Mouse (Mus musculus) intestine, embryonic 14.5 days (tissue): Measurements from ENCODE around the gene Fam102b. TPM values are rescaled to one million over a fixed set of nuclear protein-coding genes. Genes with fewer than 3 reads are reported as not detected.

ENCODE experiments used
- ATAC-seq: fragments of 200-750 bp; cut with Nextera tagmentation; replicated peaks from 2 replicates; pipeline ENCODE4 v1.8.0; 2017; ENCODE audit warnings: low read depth, moderate number of reproducible peaks, moderate TSS enrichment, moderate library complexity; ENCODE audit not compliant: low FRiP score, low TSS enrichment
- DNase-seq: peaks from one replicate; pipeline ENCODE4 v3.0.0-alpha.2; 2018; ENCODE audit warnings: low spot score
- H3K27ac ChIP-seq: fragments of 300-500 bp; sonication (generic); 2 replicates; pipeline ENCODE4 v1.5.1; 2014; ENCODE audit warnings: low read depth, mild to moderate bottlenecking, control low read depth
- H3K27me3 ChIP-seq: fragments of 300-500 bp; sonication (generic); replicated peaks from 2 replicates; pipeline ENCODE4 v1.6.1; 2014; ENCODE audit warnings: low read length, control low read depth; ENCODE audit not compliant: control insufficient read depth, insufficient read depth
- H3K36me3 ChIP-seq: fragments of 300-500 bp; sonication (generic); 2 replicates; pipeline ENCODE4 v1.6.1; 2014; ENCODE audit warnings: low read length, control low read depth; ENCODE audit not compliant: control insufficient read depth, insufficient read depth
- H3K4me1 ChIP-seq: fragments of 300-500 bp; sonication (generic); replicated peaks from 2 replicates; pipeline ENCODE4 v1.6.1; 2014; ENCODE audit warnings: low read length, control low read depth, mixed read lengths; ENCODE audit not compliant: control insufficient read depth, insufficient read depth
- H3K4me2 ChIP-seq: fragments of 300-500 bp; sonication (generic); 2 replicates; pipeline ENCODE4 v1.6.1; 2014; ENCODE audit warnings: low read length
- H3K4me3 ChIP-seq: fragments of 300-500 bp; sonication (generic); 2 replicates; pipeline ENCODE4 v1.5.1; 2014; ENCODE audit warnings: low read depth, low read length, control low read depth, mixed read lengths
- H3K9ac ChIP-seq: fragments of 300-500 bp; sonication (generic); 2 replicates; pipeline ENCODE4 v1.6.1; 2014; ENCODE audit warnings: mild to moderate bottlenecking, low read length
- H3K9me3 ChIP-seq: fragments of 300-500 bp; sonication (generic); 2 replicates; pipeline ENCODE4 v1.6.1; 2016; ENCODE audit warnings: low read length, control low read depth; ENCODE audit not compliant: control insufficient read depth
- WGBS: fragments of 180-500 bp; shearing (Covaris S2); extraction: QIAGEN DNeasy Blood & Tissue Kit; methylation state at CpG from one replicate; pipeline ENCODE4 v1.1.7; 2014; 5-methylcytosine and 5-hydroxymethylcytosine counted together
- polyA plus RNA-seq: library from polyadenylated mRNA; unstranded; fragments of >200 nt; fragmentation: Nextera tagmentation; extraction: Ambion mirVana; gene quantifications from 2 replicates; pipeline ENCODE4 v1.2.1, GENCODE M21; 2014

Fam102b gene
- polyA plus RNA-seq, 1 experiment from 2014 or later = 10.3 TPM

DNA sequence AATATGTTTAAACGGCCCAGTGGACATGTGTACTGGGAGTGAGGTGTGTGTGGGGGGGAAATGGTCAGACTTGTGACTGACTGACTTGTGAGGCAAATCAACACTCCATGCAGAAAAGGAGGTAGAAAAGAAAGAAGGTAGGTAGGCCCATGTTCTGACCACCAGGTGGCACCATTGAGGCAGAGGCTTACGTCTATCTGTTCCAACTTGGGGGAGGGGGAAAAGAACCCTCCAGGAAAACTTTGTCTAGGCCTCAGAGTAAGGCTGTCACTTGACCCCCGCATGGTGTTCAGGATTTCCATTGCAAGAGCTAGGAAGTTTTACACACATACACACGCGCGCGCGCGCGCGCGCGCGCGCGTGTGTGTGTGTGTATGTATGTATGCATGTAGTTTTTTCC lies 1.8 kb downstream of the Fam102b start:
- 19% methylated on average over 16 of the region's 16 CpGs for whole genome bisulfite sequencing

GRCm38 (mm10) chr3:109023066-109023465 lies 4.3 kb downstream of the Fam102b start:
- ATAC-seq (no peak), DNase-seq (no peak)
- H3K9ac ChIP-seq = no peak overlapping the region
- no peaks in the 10 kb centered on the region for H3K36me3 ChIP-seq
- H3K4me2 ChIP-seq = no peak overlapping the region
- no peaks in the 10 kb centered on the region for H3K27me3 ChIP-seq
- H3K4me1 ChIP-seq = peaks cover 8% of the 10 kb centered on the region; the same call in 1 of the 2 replicates
- H3K4me3 ChIP-seq = no peak overlapping the region
- no peak overlapping the region for H3K27ac ChIP-seq
- no peaks in the 10 kb centered on the region for H3K9me3 ChIP-seq
- WGBS = 73% methylated on average over 8 of the region's 8 CpGs

More for the DNA sequence above, 1.8 kb downstream of the Fam102b start:
- H3K4me2 ChIP-seq = peak overlapping the region; percentile 69
- H3K9ac ChIP-seq = no peak overlapping the region; the same call in 1 of the 2 replicates
- no peaks in the 10 kb centered on the region for H3K9me3 ChIP-seq
- DNase-seq (peak; percentile 87), ATAC-seq (peak; percentile 44; the same call in 1 of the 2 replicates)
- no peaks in the 10 kb centered on the region for H3K27me3 ChIP-seq
- H3K36me3 ChIP-seq = no peaks in the 10 kb centered on the region
- H3K4me1 ChIP-seq = peaks cover 14% of the 10 kb centered on the region
- no peak overlapping the region for H3K27ac ChIP-seq
- H3K4me3 ChIP-seq = peak overlapping the region; percentile 79

- no peak overlapping the region for H3K27ac ChIP-seq
- H3K4me2 ChIP-seq = no peak overlapping the region
- ATAC-seq = no peak
- H3K9ac ChIP-seq = no peak overlapping the region
- no peaks in the 10 kb centered on the region for H3K9me3 ChIP-seq
- H3K36me3 ChIP-seq = no peaks in the 10 kb centered on the region
- H3K4me1 ChIP-seq = peaks cover 11% of the 10 kb centered on the region; the same call in 1 of the 2 replicates
- H3K27me3 ChIP-seq = no peaks in the 10 kb centered on the region
- 62% methylated on average over 6 of the region's 6 CpGs for WGBS
- no peak overlapping the region for H3K4me3 ChIP-seq
- no peak for DNase-seq
Measured at GRCm38 (mm10) chr3:109021720-109022516, 5.5 kb downstream of the Fam102b start.

- DNase-seq (no peak), ATAC-seq (no peak)
- Histone ChIP-seq H3K4me1 (peaks cover 6% of the 10 kb centered on the region; the same call in 1 of the 2 replicates), H3K9ac (no peak overlapping the region), H3K4me2 (no peak overlapping the region), H3K27me3 (no peaks in the 10 kb centered on the region), H3K9me3 (no peaks in the 10 kb centered on the region), H3K36me3 (no peaks in the 10 kb centered on the region), H3K27ac (no peak overlapping the region), H3K4me3 (no peak overlapping the region)
- WGBS = 82% methylated on average over 5 of the region's 5 CpGs
Measured at GRCm38 (mm10) chr3:109018336-109018735, 9.1 kb downstream of the Fam102b start.

- Histone ChIP-seq H3K27ac (no peak overlapping the region), H3K4me3 (no peak overlapping the region), H3K27me3 (no peaks in the 10 kb centered on the region), H3K4me2 (no peak overlapping the region), H3K9ac (no peak overlapping the region), H3K9me3 (0 out of 2 replicates have a peak, but pooled peaks cover 4% of the 10 kb centered on the region), H3K4me1 (peaks cover 22% of the 10 kb centered on the region), H3K36me3 (no peaks in the 10 kb centered on the region)
- ATAC-seq (no peak), DNase-seq (no peak)
- 67% methylated on average over 4 of the region's 4 CpGs for WGBS
Measured at GRCm38 (mm10) chr3:109012595-109012994, 14.8 kb downstream of the Fam102b start.

GRCm38 (mm10) chr3:109010489-109011260 lies 16.7 kb downstream of the Fam102b start:
- Histone ChIP-seq H3K4me3 (no peak overlapping the region), H3K36me3 (no peaks in the 10 kb centered on the region), H3K9me3 (0 out of 2 replicates have a peak, but pooled peaks cover 4% of the 10 kb centered on the region), H3K4me1 (peaks cover 20% of the 10 kb centered on the region), H3K27me3 (no peaks in the 10 kb centered on the region), H3K9ac (no peak overlapping the region), H3K4me2 (no peak overlapping the region), H3K27ac (peak overlapping the region; percentile 82)
- DNase-seq (no peak), ATAC-seq (0 out of 2 replicates have a peak, but pooled peaks have one; percentile 64)
- WGBS = 16% methylated on average over 7 of the region's 7 CpGs

DNA sequence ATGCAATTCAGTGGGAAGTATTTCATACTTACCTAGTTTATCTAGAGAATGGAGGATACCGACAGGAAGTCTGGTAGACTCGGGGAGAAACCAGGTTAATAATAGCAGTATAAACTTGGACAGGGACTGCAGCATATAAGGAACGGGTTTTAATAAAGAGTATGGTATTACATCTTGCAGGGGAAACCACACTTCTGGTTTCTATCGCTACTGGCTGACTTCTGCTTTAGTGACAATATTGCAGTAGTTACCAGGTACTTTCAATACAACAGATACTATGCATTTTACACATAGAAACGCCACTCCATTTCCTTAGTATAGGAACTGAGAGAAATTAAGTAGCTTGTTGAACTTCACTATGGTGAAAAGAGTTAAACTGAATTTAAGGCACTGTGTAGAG lies 19.2 kb downstream of the Fam102b start:
- WGBS = 77% methylated on average over 5 of the region's 5 CpGs
- H3K4me2 ChIP-seq = no peak overlapping the region
- H3K9ac ChIP-seq = no peak overlapping the region
- ATAC-seq (no peak), DNase-seq (no peak)
- H3K4me1 ChIP-seq = peaks cover 20% of the 10 kb centered on the region
- H3K27me3 ChIP-seq = no peaks in the 10 kb centered on the region
- 0 out of 2 replicates have a peak, but pooled peaks cover 4% of the 10 kb centered on the region for H3K9me3 ChIP-seq
- no peak overlapping the region for H3K4me3 ChIP-seq
- no peak overlapping the region for H3K27ac ChIP-seq
- no peaks in the 10 kb centered on the region for H3K36me3 ChIP-seq

DNA sequence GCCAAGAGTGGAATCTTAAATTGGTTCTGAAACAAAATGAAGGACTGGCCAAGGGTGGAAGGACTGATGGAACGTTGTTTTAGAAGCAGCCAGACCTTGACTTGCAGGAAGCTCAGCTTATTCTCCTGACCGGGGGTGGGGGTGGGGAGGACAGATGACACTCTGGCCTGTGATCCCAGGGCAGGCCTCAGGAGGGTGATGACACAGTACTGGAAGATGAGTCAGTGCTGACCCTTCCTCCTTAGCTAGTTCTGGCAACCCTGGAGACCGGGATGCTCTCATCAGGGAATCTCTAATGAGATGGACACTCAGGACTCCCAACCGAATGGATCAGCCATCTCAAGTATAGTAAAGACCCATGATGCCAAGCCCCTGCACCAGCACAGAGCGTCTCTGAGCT lies 21.6 kb downstream of the Fam102b start:
- H3K4me1 ChIP-seq = peaks cover 10% of the 10 kb centered on the region
- peaks cover 16% of the 10 kb centered on the region for H3K36me3 ChIP-seq
- WGBS = 82% methylated on average over 5 of the region's 5 CpGs
- H3K9ac ChIP-seq = no peak overlapping the region
- no peak for ATAC-seq
- no peak overlapping the region for H3K4me3 ChIP-seq
- no peak overlapping the region for H3K27ac ChIP-seq
- no peak for DNase-seq
- no peak overlapping the region for H3K4me2 ChIP-seq
- H3K27me3 ChIP-seq = no peaks in the 10 kb centered on the region
- H3K9me3 ChIP-seq = 0 out of 2 replicates have a peak, but pooled peaks cover 4% of the 10 kb centered on the region
